Mouse (Mus musculus): ENCODE measurements at regions not wholly inside any gene's neighbourhood (a gene's known extent, or its start where the extent isn't known, plus 50 kb on each side); places are given as distances from the start of the nearest gene placed in this dataset.

GRCm38 (mm10) chr3:23409431-23409830 is 1333.0 kb downstream of the Tbl1xr1 start:
- no peak for TF ChIP-seq CTCF (IDR thresholded peaks at IDR 0.05; ENCODE audit: low read depth, low read length)
- no peak for TF ChIP-seq POLR2A (IDR thresholded peaks at IDR 0.05; ENCODE audit: insufficient read depth, low read length)
- no peak for TF ChIP-seq EP300 (IDR thresholded peaks at IDR 0.05; ENCODE audit: insufficient read depth, low read depth, low read length)
